Mouse (Mus musculus): ENCODE data around the gene Cdc42se2.

Gene Cdc42se2

GRCm38 (mm10) chr11:54787488-54788474 lies at the start of gene Cdc42se2:
TSS of gene Cdc42se2 (minus strand) at chr11:54787675.
- peak; percentile 94 for ATAC-seq (ENCODE audit: low TSS enrichment)

- no peak for ATAC-seq (ENCODE audit: low TSS enrichment)
These were observed 48.6 kb upstream of the Cdc42se2 start for GRCm38 (mm10) chr11:54836106-54836505.

- no peak for ATAC-seq (ENCODE audit: low TSS enrichment)
These were observed 47.1 kb upstream of the Cdc42se2 start for GRCm38 (mm10) chr11:54834596-54834995.

- peak; percentile 88 for ATAC-seq (ENCODE audit: low TSS enrichment)
These were observed 46.4 kb upstream of the Cdc42se2 start for GRCm38 (mm10) chr11:54833833-54834232.

GRCm38 (mm10) chr11:54826819-54827218 lies 39.3 kb upstream of the Cdc42se2 start:
- ATAC-seq (ENCODE audit: low TSS enrichment): no peak

- no peak for ATAC-seq (ENCODE audit: low TSS enrichment)
These were observed 38.3 kb upstream of the Cdc42se2 start for GRCm38 (mm10) chr11:54825774-54826173.

GRCm38 (mm10) chr11:54823467-54823866 lies 36.0 kb upstream of the Cdc42se2 start:
- ATAC-seq (ENCODE audit: low TSS enrichment): peak; percentile 83

- ATAC-seq (ENCODE audit: low TSS enrichment): no peak
These were observed 32.0 kb upstream of the Cdc42se2 start for GRCm38 (mm10) chr11:54819489-54819888.

- ATAC-seq (ENCODE audit: low TSS enrichment): no peak
These were observed 30.0 kb upstream of the Cdc42se2 start for GRCm38 (mm10) chr11:54817449-54817848.

GRCm38 (mm10) chr11:54815659-54816058 lies 28.2 kb upstream of the Cdc42se2 start:
- no peak for ATAC-seq (ENCODE audit: low TSS enrichment)

- peak; percentile 80 for ATAC-seq (ENCODE audit: low TSS enrichment)
These were observed 25.5 kb upstream of the Cdc42se2 start for GRCm38 (mm10) chr11:54812812-54813516.

GRCm38 (mm10) chr11:54812314-54812713 lies 24.8 kb upstream of the Cdc42se2 start:
- no peak for ATAC-seq (ENCODE audit: low TSS enrichment)

GRCm38 (mm10) chr11:54811054-54811453 lies 23.6 kb upstream of the Cdc42se2 start:
- ATAC-seq (ENCODE audit: low TSS enrichment): no peak

GRCm38 (mm10) chr11:54809582-54809981 lies 22.1 kb upstream of the Cdc42se2 start:
- ATAC-seq (ENCODE audit: low TSS enrichment): no peak

GRCm38 (mm10) chr11:54808177-54808576 lies 20.7 kb upstream of the Cdc42se2 start:
- ATAC-seq (ENCODE audit: low TSS enrichment): no peak

- ATAC-seq (ENCODE audit: low TSS enrichment): no peak
These were observed 20.2 kb upstream of the Cdc42se2 start for GRCm38 (mm10) chr11:54807669-54808068.

- ATAC-seq (ENCODE audit: low TSS enrichment): no peak
These were observed 19.4 kb upstream of the Cdc42se2 start for GRCm38 (mm10) chr11:54806891-54807290.

GRCm38 (mm10) chr11:54805196-54805595 lies 17.7 kb upstream of the Cdc42se2 start:
- ATAC-seq (ENCODE audit: low TSS enrichment): peak; percentile 95

GRCm38 (mm10) chr11:54802621-54803020 lies 15.1 kb upstream of the Cdc42se2 start:
- ATAC-seq (ENCODE audit: low TSS enrichment): no peak

GRCm38 (mm10) chr11:54801791-54802558 lies 14.5 kb upstream of the Cdc42se2 start:
- no peak for ATAC-seq (ENCODE audit: low TSS enrichment)

- ATAC-seq (ENCODE audit: low TSS enrichment): no peak
These were observed 9.1 kb upstream of the Cdc42se2 start for GRCm38 (mm10) chr11:54796551-54796950.

GRCm38 (mm10) chr11:54794678-54795077 lies 7.2 kb upstream of the Cdc42se2 start:
- no peak for ATAC-seq (ENCODE audit: low TSS enrichment)

Measured in frontal cortex, adult (tissue).